Mouse (Mus musculus): ENCODE measurements at regions not wholly inside any gene's neighbourhood (a gene's known extent, or its start where the extent isn't known, plus 50 kb on each side); places are given as distances from the start of the nearest gene placed in this dataset.
"Not testable (repeated sequence)": the region's sequence is repeated elsewhere in the genome, so short reads cannot be mapped to it uniquely, and the experiment has no call there.

DNA sequence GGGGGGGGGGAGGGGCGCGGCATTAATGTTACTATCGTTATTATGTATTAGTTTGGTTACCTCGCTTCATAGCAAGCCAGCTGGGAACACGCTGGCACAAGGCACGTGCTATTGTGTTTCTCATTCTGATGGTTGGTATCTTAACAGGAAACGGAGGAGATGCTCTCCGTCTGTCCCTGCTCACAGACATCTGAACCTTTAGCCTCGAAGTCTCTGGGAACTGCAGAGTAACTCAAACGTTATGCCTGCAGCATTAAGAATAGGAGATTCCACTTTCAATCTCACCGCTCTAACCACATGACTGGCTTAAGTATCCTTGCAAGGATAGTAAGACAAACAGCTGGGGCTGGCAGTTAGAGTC is 80.0 kb downstream of the Nfkbiz start:
- no peak for DNase-seq (ENCODE audit: low read depth, low spot score)

DNA sequence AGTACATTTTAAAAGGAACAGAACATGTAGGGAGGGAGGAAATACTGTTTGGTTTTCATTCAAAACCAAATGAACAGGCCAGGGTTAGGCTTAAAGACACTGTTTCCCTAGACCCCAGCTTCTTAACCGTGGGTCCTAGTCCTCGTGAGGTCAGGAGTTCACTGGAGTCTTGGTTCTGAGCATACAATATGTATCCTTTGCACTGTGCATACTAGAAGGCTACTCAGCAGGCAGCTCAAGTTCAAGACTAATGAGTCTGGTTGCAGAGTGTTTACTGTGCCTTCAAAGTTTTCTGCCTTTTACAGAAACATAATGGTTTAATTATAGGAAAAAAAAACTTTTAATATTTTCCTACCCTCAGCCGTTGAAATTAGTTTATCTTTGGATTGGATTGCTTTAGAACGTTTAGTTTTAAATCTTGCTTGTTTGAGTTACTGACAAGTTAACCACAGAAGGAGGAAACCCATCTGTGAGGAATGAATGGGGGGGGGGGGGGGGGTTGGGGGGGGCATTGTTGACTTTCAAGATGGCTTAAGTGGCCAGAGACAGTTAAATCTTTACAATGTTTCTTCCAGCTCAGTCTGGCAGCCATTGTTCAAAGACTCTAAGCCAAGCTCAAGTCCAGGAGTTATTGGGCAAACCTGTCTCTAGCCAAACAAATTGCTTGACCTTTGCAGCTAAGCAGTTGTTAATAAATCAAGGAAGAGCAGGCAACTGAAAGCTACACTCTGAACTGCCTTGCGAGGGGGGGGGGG is 80.6 kb downstream of the Nfkbiz start:
- DNase-seq (ENCODE audit: low read depth, low spot score): no peak

GRCm38 (mm10) chr16:55757422-55757815 is 81.3 kb downstream of the Nfkbiz start:
- not testable (repeated sequence) for DNase-seq (ENCODE audit: low read depth, low spot score)

GRCm38 (mm10) chr16:55756764-55757421 is 81.8 kb downstream of the Nfkbiz start:
- no peak for DNase-seq (ENCODE audit: low read depth, low spot score)

DNA sequence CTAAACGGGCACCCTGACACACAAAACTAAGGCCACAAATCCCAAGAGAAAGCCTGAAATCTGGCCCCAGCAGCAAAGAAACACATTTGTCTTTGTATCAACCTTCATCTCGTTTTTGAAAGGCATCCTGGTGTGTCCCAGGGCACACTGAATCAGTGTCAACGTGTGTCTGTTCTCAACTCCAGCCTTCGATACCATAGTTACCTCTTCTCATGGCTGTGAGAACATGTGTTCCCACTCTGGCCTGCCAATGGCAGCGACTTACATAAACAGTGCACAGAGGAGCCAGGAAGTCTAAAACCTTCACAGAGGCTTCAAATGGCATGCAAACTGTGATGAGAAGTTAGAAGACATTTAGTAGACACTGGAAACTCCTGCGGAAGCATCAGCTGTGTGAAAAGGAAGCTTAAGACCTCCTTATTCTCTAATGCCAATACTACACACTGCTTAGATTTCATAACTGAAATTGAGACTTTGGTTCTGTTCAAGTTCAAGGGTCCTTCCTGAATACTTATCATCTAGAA is 83.3 kb downstream of the Nfkbiz start:
- DNase-seq (ENCODE audit: low read depth, low spot score): no peak

GRCm38 (mm10) chr16:55754092-55754763 is 84.5 kb downstream of the Nfkbiz start:
- no peak for DNase-seq (ENCODE audit: low read depth, low spot score)

- DNase-seq (ENCODE audit: low read depth, low spot score): no peak
Observed at GRCm38 (mm10) chr16:55753380-55753779, 85.3 kb downstream of the Nfkbiz start.

DNA sequence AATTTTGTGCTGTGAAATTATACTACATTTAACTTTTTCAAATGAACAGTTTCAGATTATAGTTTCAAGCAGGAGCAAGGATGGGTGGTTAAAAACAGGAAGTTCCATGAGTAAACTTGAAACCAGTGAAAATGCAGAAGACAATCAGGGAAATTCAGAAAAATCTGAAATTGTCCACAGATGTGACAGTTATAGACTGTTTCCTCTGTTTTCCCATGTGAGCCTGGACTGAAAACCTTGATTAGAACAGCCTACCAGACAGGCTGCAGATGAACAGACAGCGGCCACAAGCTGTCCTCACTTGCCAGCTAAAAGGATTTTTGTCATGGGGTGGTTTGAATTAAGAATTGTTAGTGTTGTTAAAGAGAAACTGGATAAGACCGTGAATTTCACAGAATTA is 91.4 kb downstream of the Nfkbiz start:
- DNase-seq (ENCODE audit: low read depth, low spot score): no peak

DNA sequence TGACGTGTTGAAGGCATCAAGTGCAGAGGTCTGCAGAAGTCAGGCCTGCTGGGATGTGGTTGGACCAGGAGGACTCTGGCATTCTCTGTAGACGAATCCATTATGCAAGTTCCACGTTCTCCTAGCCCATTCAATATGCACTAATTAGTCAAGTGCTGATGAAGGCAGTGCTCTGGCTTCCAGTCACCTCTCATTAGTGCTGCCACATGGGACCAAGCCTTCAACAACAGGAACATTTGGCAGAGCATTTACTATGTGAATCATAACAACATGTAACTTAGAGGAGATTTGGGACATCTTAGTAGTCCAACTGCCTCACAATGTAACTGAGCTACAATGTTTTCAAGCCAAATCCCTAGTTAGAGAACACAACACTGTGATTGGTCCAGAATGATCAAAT is 92.5 kb downstream of the Nfkbiz start:
- DNase-seq (ENCODE audit: low read depth, low spot score): no peak

GRCm38 (mm10) chr16:55745094-55745493 is 93.6 kb downstream of the Nfkbiz start:
- no peak for DNase-seq (ENCODE audit: low read depth, low spot score)

DNA sequence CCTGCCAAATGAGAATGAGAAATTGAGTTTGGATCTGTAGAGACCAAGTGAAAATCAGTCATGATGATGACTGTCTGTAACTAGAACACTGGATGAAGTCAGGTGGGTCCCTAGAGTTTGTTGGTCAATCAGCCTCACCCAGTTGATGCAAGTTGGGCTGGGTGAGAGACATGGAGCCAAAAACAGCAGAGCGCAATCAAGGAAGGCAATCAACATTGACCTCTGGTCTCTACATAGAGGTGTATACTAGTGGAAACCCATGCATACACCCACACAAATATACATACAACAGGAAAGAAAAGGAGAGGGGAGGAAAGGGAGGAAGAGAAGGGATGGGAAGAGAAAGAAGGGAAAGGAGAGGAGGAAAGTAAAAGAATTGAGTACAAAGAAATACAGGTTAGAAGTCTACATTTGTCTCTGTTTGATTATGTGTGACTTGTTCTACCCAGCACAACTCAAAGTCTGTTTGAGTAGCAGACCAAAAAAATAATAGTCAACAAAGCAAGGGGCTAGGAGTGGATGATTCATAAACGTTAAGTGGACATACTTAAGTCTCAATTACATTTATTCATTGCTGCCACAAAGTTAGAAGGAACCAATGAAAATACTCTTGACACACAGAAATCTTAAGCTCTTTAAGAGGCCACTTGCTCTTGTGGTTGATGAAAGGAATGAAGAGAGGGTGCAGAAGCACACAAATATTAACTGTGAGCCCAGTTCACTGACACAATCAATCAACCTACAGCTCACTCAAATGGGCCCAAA is 97.4 kb downstream of the Nfkbiz start:
- DNase-seq (ENCODE audit: low read depth, low spot score): no peak

- DNase-seq (ENCODE audit: low read depth, low spot score): no peak
Observed at GRCm38 (mm10) chr16:55738741-55739140, 100.0 kb downstream of the Nfkbiz start.

- DNase-seq (ENCODE audit: low read depth, low spot score): no peak
Observed at GRCm38 (mm10) chr16:55735476-55735968, 103.2 kb downstream of the Nfkbiz start.

GRCm38 (mm10) chr16:55734301-55734700 is 104.4 kb downstream of the Nfkbiz start:
- no peak for DNase-seq (ENCODE audit: low read depth, low spot score)

DNA sequence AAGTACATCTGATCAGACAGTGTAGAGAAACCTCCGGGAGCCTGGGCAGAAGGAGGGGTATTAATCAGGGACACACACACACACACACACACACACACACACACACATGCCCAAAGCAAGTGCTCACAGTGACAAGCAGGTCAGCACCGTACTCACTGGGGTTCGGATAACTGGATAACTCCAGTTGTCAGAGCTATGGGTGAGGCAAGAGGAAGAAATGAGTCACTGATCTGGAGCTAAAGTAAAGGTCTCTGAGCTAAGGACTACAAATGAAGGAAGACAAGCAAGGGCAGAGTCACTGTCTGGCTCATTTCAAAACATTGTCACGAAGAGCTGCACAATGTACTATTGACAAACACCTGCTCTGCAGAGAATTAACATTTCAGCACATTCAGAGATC is 104.9 kb downstream of the Nfkbiz start:
- DNase-seq (ENCODE audit: low read depth, low spot score): no peak

DNA sequence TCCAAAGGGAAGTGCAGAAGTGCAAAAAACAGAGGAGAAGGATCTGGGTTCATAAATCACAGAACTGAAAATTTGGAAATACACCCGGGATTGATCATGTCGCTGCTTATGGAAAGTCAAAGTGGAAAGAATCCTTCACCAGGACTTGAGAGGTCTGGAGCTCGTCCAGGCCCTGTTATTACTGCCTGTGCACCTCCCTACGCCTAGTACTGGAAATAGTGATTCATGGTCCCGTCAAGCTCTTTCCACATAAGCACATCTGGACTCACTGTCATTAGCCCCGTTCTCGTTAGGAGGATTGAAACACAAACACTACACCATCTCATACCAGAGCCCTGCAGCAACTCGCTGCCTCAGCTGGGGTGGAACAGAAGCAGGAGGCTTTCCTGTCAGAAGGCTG is 107.7 kb downstream of the Nfkbiz start:
- DNase-seq (ENCODE audit: low read depth, low spot score): no peak

GRCm38 (mm10) chr16:55726538-55726937 is 112.2 kb downstream of the Nfkbiz start:
- DNase-seq (ENCODE audit: low read depth, low spot score): no peak

DNA sequence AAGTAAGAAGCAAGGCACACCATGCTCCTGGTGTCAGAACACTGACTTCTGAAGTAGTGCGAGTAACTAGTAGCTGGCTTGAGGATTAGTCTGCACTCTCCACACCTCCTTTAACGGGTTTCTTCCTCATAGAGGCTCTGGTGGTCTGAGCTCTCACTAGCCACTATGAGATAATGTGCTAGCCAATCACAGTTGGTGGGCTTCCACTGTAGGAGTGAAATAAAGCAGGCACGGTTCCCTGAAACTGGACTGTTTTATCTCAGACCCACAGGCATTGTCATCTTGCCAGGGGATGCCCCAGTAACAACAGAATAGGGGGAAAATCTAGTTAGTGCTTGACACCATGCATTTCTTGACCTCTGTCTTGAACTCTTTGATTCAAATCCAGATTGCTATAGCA is 118.3 kb downstream of the Nfkbiz start:
- DNase-seq (ENCODE audit: low read depth, low spot score): no peak

- no peak for DNase-seq (ENCODE audit: low read depth, low spot score)
Observed at GRCm38 (mm10) chr16:55710017-55710416, 128.7 kb downstream of the Nfkbiz start.

- no peak for DNase-seq (ENCODE audit: low read depth, low spot score)
Observed at GRCm38 (mm10) chr16:55706502-55706901, 132.2 kb downstream of the Nfkbiz start.

DNA sequence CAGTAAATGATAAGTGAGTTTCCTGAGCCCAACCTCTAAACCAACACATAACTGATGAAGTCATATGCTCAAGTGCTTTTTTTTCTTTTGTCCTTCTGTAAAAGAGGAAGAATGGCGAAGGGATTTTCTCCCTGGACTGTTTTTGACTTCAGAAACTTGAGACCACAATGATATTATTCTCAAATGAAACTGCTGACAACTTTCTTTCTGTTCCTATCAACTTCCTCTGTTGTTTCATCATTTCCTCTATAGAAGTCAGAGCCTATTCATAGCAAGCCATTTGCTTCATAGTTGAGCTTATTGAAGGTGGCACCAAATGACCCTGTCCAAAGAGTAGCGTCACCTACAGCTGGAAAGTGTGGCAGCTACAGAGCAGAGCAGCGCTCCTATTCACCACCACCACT is 140.2 kb downstream of the Nfkbiz start:
- DNase-seq (ENCODE audit: low read depth, low spot score): no peak

- DNase-seq (ENCODE audit: low read depth, low spot score): no peak
Observed at GRCm38 (mm10) chr16:55691069-55691468, 147.6 kb downstream of the Nfkbiz start.

All from R1 (cell line).